ENCODE assay signal across 8 mouse cellular contexts in genomic region chr6:108531324-108532311, GRCm38 (mm10).
A peak's percentile ranks its signal among the peaks of the same experiment; 100 is the strongest.
DNase-seq lines count a peak whose midpoint lies in the region; ATAC-seq and TF ChIP-seq lines count a peak whose summit lies in the region.

No protein-coding gene starts in this region.

- H3K9me3 ChIP-seq in lung, postnatal 0 days (ENCODE audit: low read length) = no peaks in the 10 kb centered on the region

- 27% methylated on average over 12 of the region's 12 CpGs for WGBS in lung, postnatal 0 days
- 25% methylated on average over 12 of the region's 12 CpGs for WGBS in small intestine, adult 2 months

- H3K9ac ChIP-seq in lung, postnatal 0 days (replicated peaks; ENCODE audit: low read depth) = no peak overlapping the region

- H3K4me2 ChIP-seq in lung, postnatal 0 days (replicated peaks; ENCODE audit: low read depth, low read length) = no peak overlapping the region

- peak; percentile 61 for DNase-seq in urinary bladder, postnatal 14 days (ENCODE audit: low spot score)
- no peak for DNase-seq in urinary bladder, adult 2 months (ENCODE audit: low spot score)
- peak; percentile 37 for DNase-seq in gastrocnemius, postnatal 14 days
- peak; percentile 75 for DNase-seq in kidney, adult 11 months
- DNase-seq in lung, postnatal 0 days (ENCODE audit: low spot score) = peak; percentile 66
- DNase-seq in right cerebral cortex, postnatal 4 days = no peak
- no peak for DNase-seq in layer of hippocampus, adult 9-10 months (ENCODE audit: low spot score)

- intact Hi-C loops in gastrocnemius, postnatal 14 days (cut with DNase I; ENCODE audit: low total_unique reads) = no loop called here

- no peak for TF ChIP-seq POLR2A in small intestine, adult 2 months (IDR thresholded peaks at IDR 0.05; ENCODE audit: low read depth, low read length)

- no peaks in the 10 kb centered on the region for H3K36me3 ChIP-seq in lung, postnatal 0 days (ENCODE audit: insufficient read depth, low read length)
- no peaks in the 10 kb centered on the region for H3K36me3 ChIP-seq in small intestine, adult 2 months (ENCODE audit: control insufficient read depth, insufficient read depth, low read length)

- H3K27ac ChIP-seq in lung, postnatal 0 days (ENCODE audit: low read length) = peak overlapping the region; percentile 64
- peak overlapping the region; percentile 96 for H3K27ac ChIP-seq in small intestine, adult 2 months (ENCODE audit: insufficient read depth, low read depth, low read length)

- peak; percentile 27 for ATAC-seq in lung, postnatal 0 days

- no peak overlapping the region for H3K4me3 ChIP-seq in lung, postnatal 0 days (ENCODE audit: low read depth, low read length)
- peak overlapping the region; percentile 21 for H3K4me3 ChIP-seq in small intestine, adult 2 months (ENCODE audit: low read depth, low read length)

- peak; percentile 41 for TF ChIP-seq EP300 in lung, postnatal 0 days (IDR thresholded peaks at IDR 0.05)

- 0 out of 2 replicates have a peak, but pooled peaks have one; percentile 9 for TF ChIP-seq CTCF in lung, postnatal 0 days (IDR thresholded peaks at IDR 0.05)
- no peak for TF ChIP-seq CTCF in small intestine, adult 2 months (IDR thresholded peaks at IDR 0.05; ENCODE audit: extremely low read depth, insufficient read length, insufficient replicate concordance, low read depth, low read length)

- H3K27me3 ChIP-seq in lung, postnatal 0 days (replicated peaks; ENCODE audit: insufficient read depth, low read length) = no peaks in the 10 kb centered on the region
- no peaks in the 10 kb centered on the region for H3K27me3 ChIP-seq in small intestine, adult 2 months (ENCODE audit: control insufficient read depth, insufficient read depth, low read length)

- peaks cover 8% of the 10 kb centered on the region; the same call in 1 of the 2 replicates for H3K4me1 ChIP-seq in lung, postnatal 0 days (ENCODE audit: insufficient read depth, low read depth, low read length)
- peaks cover 56% of the 10 kb centered on the region for H3K4me1 ChIP-seq in small intestine, adult 2 months (ENCODE audit: control insufficient read depth, insufficient read depth, insufficient read length, low read length)

Comparison
In these comparisons a context has a peak if more than half of its experiments do, and no peak if none do; other contexts are left out.
1. DNase-seq: peak in urinary bladder, postnatal 14 days (single experiment), gastrocnemius, postnatal 14 days (single experiment), kidney, adult 11 months (single experiment) and lung, postnatal 0 days (single experiment); none in urinary bladder, adult 2 months (single experiment), right cerebral cortex, postnatal 4 days (single experiment) and layer of hippocampus, adult 9-10 months (single experiment).